Mouse (Mus musculus): Measurements from ENCODE around the gene Nr5a1. TPM values are rescaled to one million over a fixed set of nuclear protein-coding genes. Genes with fewer than 3 reads are reported as not detected.

Gene Nr5a1
- total RNA-seq, 2 experiments from 2014 or later, result not detected

- no peak for DNase-seq (ENCODE audit: low spot score in 2 of 2)
Measured at GRCm38 (mm10) chr2:38705036-38705435, 9.3 kb downstream of the Nr5a1 start.

GRCm38 (mm10) chr2:38704336-38704735, 10.0 kb downstream of the Nr5a1 start:
- DNase-seq (ENCODE audit: low spot score in 2 of 2), result no peak

GRCm38 (mm10) chr2:38700177-38700576, 14.2 kb downstream of the Nr5a1 start:
- no peak for DNase-seq (ENCODE audit: low spot score in 2 of 2)

GRCm38 (mm10) chr2:38698623-38699022, 15.7 kb downstream of the Nr5a1 start:
- no peak for DNase-seq (ENCODE audit: low spot score in 2 of 2)

DNA sequence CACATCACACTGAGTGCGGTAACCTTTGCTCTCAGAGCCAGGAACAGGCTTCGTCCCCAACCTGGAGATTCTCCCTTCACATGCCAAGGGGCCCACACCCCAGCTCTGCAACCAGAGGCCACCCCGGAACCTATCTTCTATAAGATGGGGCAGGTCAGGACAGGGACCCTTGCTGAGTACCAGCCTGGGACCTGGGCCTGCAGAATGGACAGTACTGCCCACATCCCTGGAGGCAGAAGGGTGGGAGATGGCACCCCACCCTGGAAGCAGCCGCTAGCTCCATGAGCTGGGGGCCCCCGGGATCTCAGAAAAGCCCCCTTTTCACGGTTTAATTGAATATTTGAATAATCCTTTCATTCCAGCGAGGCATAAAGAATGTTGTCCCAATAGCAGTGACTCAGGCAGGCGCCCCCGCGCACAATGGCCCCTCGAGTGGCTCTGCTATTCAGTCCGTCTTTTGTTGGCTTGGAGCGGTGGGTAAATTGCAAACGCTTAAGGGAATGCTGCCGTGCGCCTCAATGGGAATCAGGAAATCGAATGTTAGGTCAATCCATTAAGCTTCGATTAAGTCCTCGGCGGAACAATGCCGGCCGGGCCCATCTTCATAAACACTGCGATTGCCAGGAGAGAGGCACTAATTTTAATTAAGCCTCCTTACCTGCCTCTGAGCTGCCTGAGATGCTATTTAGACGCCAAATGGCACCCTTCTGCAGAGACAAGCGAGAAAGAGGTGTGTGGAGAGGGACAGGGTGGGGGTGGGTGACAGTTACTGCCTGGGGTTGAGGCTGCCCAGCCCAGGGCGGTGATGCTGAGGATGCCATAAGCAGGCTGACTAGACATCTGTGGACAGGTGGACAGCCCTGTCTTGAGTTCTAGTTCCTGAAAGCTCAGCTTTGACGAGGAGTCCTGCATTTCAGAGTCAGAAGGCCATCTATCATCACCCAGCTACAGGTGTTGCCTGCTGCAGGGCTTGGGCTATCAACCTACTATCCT, 16.9 kb downstream of the Nr5a1 start:
- DNase-seq (ENCODE audit: low spot score in 2 of 2), result no peak

DNA sequence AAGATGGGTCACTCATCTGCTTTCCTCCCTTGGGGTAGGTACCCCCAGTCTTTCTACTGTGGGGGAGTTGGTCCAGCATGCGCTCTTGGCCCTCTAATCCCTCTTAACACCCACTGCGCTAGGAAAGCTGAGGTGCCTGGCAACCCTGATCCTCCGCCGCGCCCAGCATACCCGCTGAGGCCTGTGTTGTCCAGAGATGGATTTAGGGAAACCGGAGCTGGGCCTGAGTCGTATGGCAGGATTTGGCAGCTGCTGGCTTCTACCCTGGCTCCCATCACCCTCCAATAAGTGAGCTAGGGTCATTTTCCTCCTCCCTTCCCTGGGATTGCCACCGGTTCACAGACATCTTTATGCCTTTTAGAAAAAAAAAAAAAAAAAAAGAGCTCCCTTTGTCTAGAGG, 18.6 kb downstream of the Nr5a1 start:
- DNase-seq (ENCODE audit: low spot score in 2 of 2), result no peak

DNA sequence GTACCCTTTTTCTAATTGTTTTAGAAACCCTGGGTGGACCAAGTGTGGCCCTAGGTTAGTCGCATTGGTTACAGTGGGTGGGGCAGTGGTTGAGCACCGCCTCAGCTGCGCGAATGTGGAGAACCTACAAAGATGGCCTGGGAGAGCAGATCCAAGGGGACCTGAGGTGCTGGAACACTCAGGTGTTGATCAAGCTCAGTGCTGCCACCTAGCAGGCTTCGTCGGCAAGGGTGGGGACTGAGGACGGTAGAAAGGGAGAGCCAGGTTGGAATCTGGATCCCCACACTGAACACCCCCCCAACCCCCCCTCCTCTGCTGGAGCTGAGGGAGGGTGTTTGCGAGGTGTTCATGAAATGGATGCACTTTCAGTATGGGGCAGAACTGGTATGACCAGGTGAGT, 22.8 kb downstream of the Nr5a1 start:
- peak; percentile 33 to 35 for DNase-seq (ENCODE audit: low spot score in 2 of 2)

DNA sequence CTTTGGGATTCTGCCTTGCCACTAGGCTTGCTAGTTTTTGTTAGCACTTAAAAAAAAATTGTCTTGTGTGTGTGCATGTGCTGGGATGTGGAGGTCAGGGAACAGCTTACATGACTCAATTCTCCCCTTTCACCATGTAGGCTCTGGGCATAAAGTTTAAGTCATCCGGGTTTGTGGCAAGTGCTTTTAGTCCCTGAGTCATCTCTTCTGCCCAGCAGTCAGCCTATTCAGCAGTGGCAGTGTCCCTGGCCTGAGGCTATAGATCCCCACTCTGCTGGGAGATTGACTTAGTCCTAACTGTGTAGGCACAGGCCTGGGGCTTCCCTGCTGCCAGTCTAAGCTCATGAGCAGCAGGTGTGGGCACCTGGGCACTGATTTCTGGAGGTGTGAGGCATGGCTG, 24.5 kb downstream of the Nr5a1 start:
- DNase-seq (ENCODE audit: low spot score in 2 of 2), result no peak

DNA sequence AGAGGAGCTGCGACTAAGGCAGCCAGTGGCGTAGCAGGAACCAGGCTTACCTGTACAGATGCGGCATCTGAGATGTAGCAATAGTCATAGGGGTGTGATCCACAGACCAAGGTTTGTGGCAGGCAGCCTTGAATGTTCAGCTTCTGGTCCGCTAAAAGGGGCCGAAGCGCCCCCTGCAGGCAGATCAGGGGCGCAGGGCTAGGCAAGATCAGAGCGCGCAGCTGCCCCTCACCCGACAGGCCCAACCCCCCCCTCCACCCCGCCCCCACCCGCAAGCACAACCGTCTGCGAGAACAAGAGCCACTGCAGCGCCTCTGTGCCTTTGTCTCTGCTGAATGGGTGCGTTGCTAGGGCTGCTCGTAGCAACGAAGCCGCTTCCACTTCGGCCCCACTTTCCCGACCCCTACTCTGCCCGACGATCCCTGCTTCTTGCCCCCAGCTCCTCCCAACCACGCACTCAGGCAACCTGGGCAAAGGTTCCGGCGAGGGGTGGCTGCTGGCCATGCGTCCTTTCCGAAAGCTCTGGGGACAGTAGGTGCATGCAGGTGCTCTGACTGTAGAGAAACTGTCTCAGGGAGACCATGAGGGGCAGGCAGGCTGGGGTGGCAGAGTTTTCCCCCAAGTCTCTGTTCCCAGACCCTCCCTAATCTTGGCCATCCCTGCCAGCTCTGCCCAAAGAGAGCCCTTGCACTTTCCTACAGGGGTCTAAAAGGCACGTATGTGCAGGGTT, 25.4 kb downstream of the Nr5a1 start:
- peak; percentile 72 to 79 for DNase-seq (ENCODE audit: low spot score in 2 of 2)

DNA sequence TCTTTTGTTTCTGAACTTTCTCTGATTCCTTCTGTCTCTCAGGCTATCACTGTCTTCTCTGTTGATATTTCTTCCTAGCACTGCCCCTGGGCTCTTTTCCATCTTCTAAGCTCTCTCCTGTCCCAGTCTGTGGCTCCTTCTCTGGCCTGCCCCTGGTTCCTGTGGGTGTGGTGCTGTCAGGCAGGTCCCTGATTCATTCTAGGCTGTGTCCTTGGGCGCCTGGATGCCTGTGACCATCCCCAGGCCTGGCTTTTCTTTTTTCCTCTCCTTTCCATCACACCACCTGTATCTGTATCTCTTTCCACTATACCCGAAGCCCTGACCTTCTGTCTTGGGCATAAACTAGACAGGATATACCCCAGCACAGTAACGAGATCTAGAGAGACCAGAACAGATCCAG, 28.6 kb downstream of the Nr5a1 start:
- no peak for DNase-seq (ENCODE audit: low spot score in 2 of 2)

- no peak for DNase-seq (ENCODE audit: low spot score in 2 of 2)
Measured at GRCm38 (mm10) chr2:38683083-38683482, 31.3 kb downstream of the Nr5a1 start.

- DNase-seq (ENCODE audit: low spot score in 2 of 2), result no peak
Measured at GRCm38 (mm10) chr2:38682209-38682608, 32.1 kb downstream of the Nr5a1 start.

DNA sequence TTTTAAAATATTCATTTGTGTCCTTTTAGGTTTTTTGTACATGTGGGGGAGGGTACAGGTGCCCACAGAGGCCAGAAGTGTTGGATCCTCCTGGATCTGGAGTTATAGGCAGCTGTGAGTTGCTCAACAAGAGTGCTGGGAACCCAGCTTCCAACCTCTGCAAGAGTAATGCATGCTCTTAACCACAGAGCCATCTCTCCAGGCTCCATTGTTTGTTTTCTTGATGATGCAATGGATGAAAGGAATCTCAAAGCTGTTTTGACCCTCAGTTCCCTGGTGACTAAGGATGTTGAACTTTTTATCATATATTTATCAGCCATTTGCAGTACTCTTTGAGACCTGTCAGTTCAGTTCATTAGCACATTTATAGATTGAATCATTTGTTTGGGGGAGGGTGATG, 35.4 kb downstream of the Nr5a1 start:
- no peak for DNase-seq (ENCODE audit: low spot score in 2 of 2)

DNA sequence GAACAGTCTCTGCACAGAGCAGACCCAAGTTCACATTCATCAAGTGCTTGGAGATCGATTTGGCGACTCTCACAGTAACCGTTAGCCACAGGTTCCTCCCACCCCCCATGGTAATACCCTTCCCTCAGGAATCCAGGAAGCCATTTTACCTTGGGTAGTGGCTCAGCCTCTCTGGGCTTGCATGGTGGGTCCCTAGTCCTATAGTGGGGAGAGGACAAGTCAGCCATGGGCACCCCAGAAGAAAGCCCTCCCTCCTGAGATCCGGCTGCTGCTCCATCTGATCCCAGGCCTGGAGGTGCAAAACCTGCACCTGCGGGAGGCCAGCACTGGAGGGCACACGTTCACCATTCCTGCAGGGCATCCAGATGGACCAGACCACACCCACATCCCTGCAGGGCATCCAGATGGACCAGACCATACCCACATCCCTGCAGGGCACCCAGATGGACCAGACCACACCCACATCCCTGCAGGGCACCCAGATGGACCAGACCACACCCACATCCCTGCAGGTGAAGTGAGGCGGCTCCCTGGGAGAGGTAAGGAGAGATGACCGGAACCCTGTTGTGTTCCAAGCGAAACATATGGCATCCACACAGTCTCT, 38.9 kb downstream of the Nr5a1 start:
- no peak for DNase-seq (ENCODE audit: low spot score in 2 of 2)

- no peak for DNase-seq (ENCODE audit: low spot score in 2 of 2)
Measured at GRCm38 (mm10) chr2:38672496-38672895, 41.8 kb downstream of the Nr5a1 start.

GRCm38 (mm10) chr2:38668802-38669580, 45.4 kb downstream of the Nr5a1 start:
- DNase-seq (ENCODE audit: low spot score in 2 of 2), result no peak

- DNase-seq (ENCODE audit: low spot score in 2 of 2), result no peak
Measured at GRCm38 (mm10) chr2:38661398-38661797, 52.9 kb downstream of the Nr5a1 start.

DNA sequence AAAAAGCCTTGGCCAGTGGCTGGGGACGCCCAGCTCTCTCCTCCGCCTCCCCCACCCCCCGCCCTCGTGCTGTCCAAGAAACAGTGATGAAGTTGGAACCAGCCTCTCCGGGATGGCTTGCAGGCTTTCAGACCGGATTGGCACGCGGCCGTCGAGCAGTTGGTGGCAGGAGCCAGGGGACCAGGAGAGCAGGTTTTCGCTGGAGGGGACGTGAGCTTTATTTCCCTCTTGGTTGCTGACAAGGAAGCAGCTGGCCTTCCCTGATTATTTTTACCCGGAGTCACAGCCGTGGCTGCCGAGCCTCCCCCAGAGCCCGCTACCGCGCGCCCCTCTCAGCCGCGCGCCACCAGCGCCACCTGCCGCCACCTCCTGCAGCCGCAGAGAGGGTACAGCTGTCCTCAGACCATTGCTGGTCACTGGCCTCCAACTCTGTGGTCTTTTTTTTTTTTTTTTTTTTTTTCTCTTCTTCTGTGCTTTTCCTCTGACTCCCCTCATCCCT, 56.0 kb downstream of the Nr5a1 start:
- peak; percentile 86 to 92 for DNase-seq (ENCODE audit: low spot score in 2 of 2)

- no peak for DNase-seq (ENCODE audit: low spot score in 2 of 2)
Measured at GRCm38 (mm10) chr2:38653694-38654093, 60.6 kb downstream of the Nr5a1 start.

DNA sequence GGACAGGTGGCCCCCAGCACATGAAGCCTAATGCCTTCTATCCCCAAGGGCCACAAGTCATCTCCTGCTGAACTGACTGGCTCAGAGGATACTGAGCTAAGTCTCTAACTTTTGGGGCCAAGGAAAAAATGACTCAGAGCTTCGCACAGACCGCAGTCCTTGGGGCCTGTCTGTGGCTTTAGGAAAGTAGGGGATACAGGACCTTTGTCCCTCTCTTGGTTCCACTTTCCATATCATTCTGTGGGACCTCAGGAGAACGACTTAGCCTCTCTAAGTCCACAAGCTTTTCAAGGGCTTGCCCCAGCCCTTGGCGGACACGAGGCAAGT, 61.1 kb downstream of the Nr5a1 start:
- no peak for DNase-seq (ENCODE audit: low spot score in 2 of 2)
